Mouse (Mus musculus): ENCODE measurements around the gene Itln1. TPM values are rescaled to one million over a fixed set of nuclear protein-coding genes. Genes with fewer than 3 reads are reported as not detected.

Itln1 gene
- polyA plus RNA-seq, 1 experiment from 2014 or later = not detected

- no peak overlapping the region for H3K4me3 ChIP-seq (ENCODE audit: control insufficient read depth in 1 of 2, insufficient read depth in 1 of 2, low read depth in 1 of 2, low read length in 2 of 2)
- H3K4me1 ChIP-seq (ENCODE audit: control insufficient read depth in 2 of 2, insufficient read depth in 2 of 2, low read length in 2 of 2) = no peaks in the 10 kb centered on the region
- no peak overlapping the region for H3K4me2 ChIP-seq (ENCODE audit: low read length)
- no peaks in the 10 kb centered on the region for H3K27me3 ChIP-seq (ENCODE audit: control insufficient read depth, insufficient read depth, low read length)
- no peak overlapping the region for H3K27ac ChIP-seq (replicated peaks in 1 of 2; ENCODE audit: control insufficient read depth in 1 of 2, insufficient read depth in 1 of 2, low read depth in 2 of 2, low read length in 2 of 2)
- H3K9ac ChIP-seq (ENCODE audit: low read length) = no peak overlapping the region
- H3K9me3 ChIP-seq (ENCODE audit: control insufficient read depth, low read length) = no peaks in the 10 kb centered on the region; the same call in 1 of the 2 replicates
- 88% methylated on average over 1 of the region's 1 CpGs for WGBS
- no peaks in the 10 kb centered on the region for H3K36me3 ChIP-seq (ENCODE audit: control insufficient read depth, insufficient read depth, low read length)
- ATAC-seq (ENCODE audit: insufficient number of reproducible peaks, insufficient read depth, low FRiP score, low read depth) = no peak
Measured at GRCm38 (mm10) chr1:171513760-171514159, 21.3 kb downstream of the Itln1 start.

- H3K4me3 ChIP-seq (ENCODE audit: control insufficient read depth in 1 of 2, insufficient read depth in 1 of 2, low read depth in 1 of 2, low read length in 2 of 2) = no peak overlapping the region
- no peaks in the 10 kb centered on the region for H3K27me3 ChIP-seq (ENCODE audit: control insufficient read depth, insufficient read depth, low read length)
- WGBS = 85% methylated on average over 2 of the region's 2 CpGs
- no peak overlapping the region for H3K4me2 ChIP-seq (ENCODE audit: low read length)
- H3K27ac ChIP-seq (replicated peaks in 1 of 2; ENCODE audit: control insufficient read depth in 1 of 2, insufficient read depth in 1 of 2, low read depth in 2 of 2, low read length in 2 of 2) = no peak overlapping the region
- H3K9me3 ChIP-seq (ENCODE audit: control insufficient read depth, low read length) = no peaks in the 10 kb centered on the region; the same call in 1 of the 2 replicates
- no peak for ATAC-seq (ENCODE audit: insufficient number of reproducible peaks, insufficient read depth, low FRiP score, low read depth)
- H3K4me1 ChIP-seq (ENCODE audit: control insufficient read depth in 2 of 2, insufficient read depth in 2 of 2, low read length in 2 of 2) = no peaks in the 10 kb centered on the region
- no peaks in the 10 kb centered on the region for H3K36me3 ChIP-seq (ENCODE audit: control insufficient read depth, insufficient read depth, low read length)
- no peak overlapping the region for H3K9ac ChIP-seq (ENCODE audit: low read length)
Measured at GRCm38 (mm10) chr1:171513234-171513633, 21.9 kb downstream of the Itln1 start.

GRCm38 (mm10) chr1:171504586-171504985, 30.5 kb downstream of the Itln1 start:
- H3K4me2 ChIP-seq (ENCODE audit: low read length) = peak overlapping the region; percentile 72
- H3K9ac ChIP-seq (ENCODE audit: low read length) = peak overlapping the region; percentile 90
- no peaks in the 10 kb centered on the region for H3K27me3 ChIP-seq (ENCODE audit: control insufficient read depth, insufficient read depth, low read length)
- H3K4me1 ChIP-seq (ENCODE audit: control insufficient read depth in 2 of 2, insufficient read depth in 2 of 2, low read length in 2 of 2) = peaks cover 2 to 8% of the 10 kb centered on the region in 2 experiments; a peak in 3 of 4 replicates
- H3K4me3 ChIP-seq (ENCODE audit: control insufficient read depth in 1 of 2, insufficient read depth in 1 of 2, low read depth in 1 of 2, low read length in 2 of 2) = peak overlapping the region in 1 of 2 experiments; percentile 64; a peak in 2 of 4 replicates
- no peak for ATAC-seq (ENCODE audit: insufficient number of reproducible peaks, insufficient read depth, low FRiP score, low read depth)
- H3K9me3 ChIP-seq (ENCODE audit: control insufficient read depth, low read length) = no peaks in the 10 kb centered on the region
- H3K27ac ChIP-seq (replicated peaks in 1 of 2; ENCODE audit: control insufficient read depth in 1 of 2, insufficient read depth in 1 of 2, low read depth in 2 of 2, low read length in 2 of 2) = no peak overlapping the region
- 76% methylated on average over 4 of the region's 4 CpGs for WGBS
- no peaks in the 10 kb centered on the region for H3K36me3 ChIP-seq (ENCODE audit: control insufficient read depth, insufficient read depth, low read length)

- peak overlapping the region; percentile 90 for H3K9ac ChIP-seq (ENCODE audit: low read length)
- ATAC-seq (ENCODE audit: insufficient number of reproducible peaks, insufficient read depth, low FRiP score, low read depth) = peak; percentile 49
- peak overlapping the region; percentile 90 to 94 for H3K27ac ChIP-seq (replicated peaks in 1 of 2; ENCODE audit: control insufficient read depth in 1 of 2, insufficient read depth in 1 of 2, low read depth in 2 of 2, low read length in 2 of 2)
- no peaks in the 10 kb centered on the region for H3K9me3 ChIP-seq (ENCODE audit: control insufficient read depth, low read length)
- peaks cover 2 to 8% of the 10 kb centered on the region in 2 experiments; a peak in 3 of 4 replicates for H3K4me1 ChIP-seq (ENCODE audit: control insufficient read depth in 2 of 2, insufficient read depth in 2 of 2, low read length in 2 of 2)
- H3K27me3 ChIP-seq (ENCODE audit: control insufficient read depth, insufficient read depth, low read length) = no peaks in the 10 kb centered on the region
- H3K4me3 ChIP-seq (ENCODE audit: control insufficient read depth in 1 of 2, insufficient read depth in 1 of 2, low read depth in 1 of 2, low read length in 2 of 2) = peak overlapping the region; percentile 64 to 86
- peak overlapping the region; percentile 72 for H3K4me2 ChIP-seq (ENCODE audit: low read length)
- H3K36me3 ChIP-seq (ENCODE audit: control insufficient read depth, insufficient read depth, low read length) = no peaks in the 10 kb centered on the region
- WGBS = under 1% methylated on average over 53 of the region's 53 CpGs
Measured at GRCm38 (mm10) chr1:171503592-171504291, 31.4 kb downstream of the Itln1 start.

GRCm38 (mm10) chr1:171503250-171503591, 31.9 kb downstream of the Itln1 start, which contains the start of gene Alyref2:
Alyref2 (plus strand) TSS chr1:171503478.
- no peaks in the 10 kb centered on the region for H3K27me3 ChIP-seq (ENCODE audit: control insufficient read depth, insufficient read depth, low read length)
- H3K4me3 ChIP-seq (ENCODE audit: control insufficient read depth in 1 of 2, insufficient read depth in 1 of 2, low read depth in 1 of 2, low read length in 2 of 2) = peak within 1 kb of the TSS; percentile 64 to 86
- H3K9ac ChIP-seq (ENCODE audit: low read length) = peak within 1 kb of the TSS; percentile 90
- peak within 1 kb of the TSS; percentile 72 for H3K4me2 ChIP-seq (ENCODE audit: low read length)
- H3K4me1 ChIP-seq (ENCODE audit: control insufficient read depth in 2 of 2, insufficient read depth in 2 of 2, low read length in 2 of 2) = peaks cover 2 to 8% of the 10 kb centered on the region in 2 experiments; a peak in 3 of 4 replicates
- no peaks in the 10 kb centered on the region for H3K9me3 ChIP-seq (ENCODE audit: control insufficient read depth, low read length)
- ATAC-seq (ENCODE audit: insufficient number of reproducible peaks, insufficient read depth, low FRiP score, low read depth) = peak; percentile 81
- no peaks in the 10 kb centered on the region for H3K36me3 ChIP-seq (ENCODE audit: control insufficient read depth, insufficient read depth, low read length)
- under 1% methylated on average over 19 of the region's 19 CpGs for WGBS
- H3K27ac ChIP-seq (replicated peaks in 1 of 2; ENCODE audit: control insufficient read depth in 1 of 2, insufficient read depth in 1 of 2, low read depth in 2 of 2, low read length in 2 of 2) = peak within 1 kb of the TSS; percentile 90 to 94

GRCm38 (mm10) chr1:171502388-171503249, 32.5 kb downstream of the Itln1 start:
- Histone ChIP-seq H3K4me1 (ENCODE audit: control insufficient read depth in 2 of 2, insufficient read depth in 2 of 2, low read length in 2 of 2) (peaks cover 2 to 8% of the 10 kb centered on the region in 2 experiments; a peak in 3 of 4 replicates), H3K4me3 (ENCODE audit: control insufficient read depth in 1 of 2, insufficient read depth in 1 of 2, low read depth in 1 of 2, low read length in 2 of 2) (peak overlapping the region in 1 of 2 experiments; percentile 64; a peak in 1 of 4 replicates), H3K27ac (replicated peaks in 1 of 2; ENCODE audit: control insufficient read depth in 1 of 2, insufficient read depth in 1 of 2, low read depth in 2 of 2, low read length in 2 of 2) (peak overlapping the region; percentile 76 to 94), H3K9me3 (ENCODE audit: control insufficient read depth, low read length) (no peaks in the 10 kb centered on the region), H3K36me3 (ENCODE audit: control insufficient read depth, insufficient read depth, low read length) (no peaks in the 10 kb centered on the region), H3K9ac (ENCODE audit: low read length) (peak overlapping the region; percentile 90), H3K4me2 (ENCODE audit: low read length) (peak overlapping the region; percentile 72), H3K27me3 (ENCODE audit: control insufficient read depth, insufficient read depth, low read length) (no peaks in the 10 kb centered on the region)
- peak; percentile 73 for ATAC-seq (ENCODE audit: insufficient number of reproducible peaks, insufficient read depth, low FRiP score, low read depth)
- WGBS = 1% methylated on average over 14 of the region's 14 CpGs

- 2% methylated on average over 5 of the region's 5 CpGs for WGBS
- peak overlapping the region; percentile 80 to 94 for H3K27ac ChIP-seq (replicated peaks in 1 of 2; ENCODE audit: control insufficient read depth in 1 of 2, insufficient read depth in 1 of 2, low read depth in 2 of 2, low read length in 2 of 2)
- H3K27me3 ChIP-seq (ENCODE audit: control insufficient read depth, insufficient read depth, low read length) = no peaks in the 10 kb centered on the region
- peak overlapping the region; percentile 70 for H3K9ac ChIP-seq (ENCODE audit: low read length)
- no peak for ATAC-seq (ENCODE audit: insufficient number of reproducible peaks, insufficient read depth, low FRiP score, low read depth)
- peak overlapping the region; percentile 72 for H3K4me2 ChIP-seq (ENCODE audit: low read length)
- H3K36me3 ChIP-seq (ENCODE audit: control insufficient read depth, insufficient read depth, low read length) = no peaks in the 10 kb centered on the region
- H3K4me3 ChIP-seq (ENCODE audit: control insufficient read depth in 1 of 2, insufficient read depth in 1 of 2, low read depth in 1 of 2, low read length in 2 of 2) = peak overlapping the region; percentile 27 to 31; a peak in 2 of 4 replicates
- H3K9me3 ChIP-seq (ENCODE audit: control insufficient read depth, low read length) = no peaks in the 10 kb centered on the region
- H3K4me1 ChIP-seq (ENCODE audit: control insufficient read depth in 2 of 2, insufficient read depth in 2 of 2, low read length in 2 of 2) = peaks cover 2 to 8% of the 10 kb centered on the region in 2 experiments; a peak in 3 of 4 replicates
Measured at GRCm38 (mm10) chr1:171501636-171502080, 33.4 kb downstream of the Itln1 start.
